Mouse (Mus musculus): ENCODE data around the gene Rap2a. TPM values are rescaled to one million over a fixed set of nuclear protein-coding genes. Genes with fewer than 3 reads are reported as not detected.

Rap2a gene
- polyA plus RNA-seq, 1 experiment: 33.2 TPM

- no peak overlapping the region for H3K27ac ChIP-seq (ENCODE audit: insufficient read depth, low read depth, low read length)
- TF ChIP-seq CTCF (IDR thresholded peaks at IDR 0.05; ENCODE audit: low read depth, low read length) (no peak), POLR2A (IDR thresholded peaks at IDR 0.05; ENCODE audit: borderline replicate concordance, low read depth, low read length) (no peak)
- H3K4me1 ChIP-seq (ENCODE audit: control insufficient read depth, insufficient read depth, low read length): no peaks in the 10 kb centered on the region
- no peak overlapping the region for H3K4me3 ChIP-seq (ENCODE audit: insufficient read depth, low read length)
Observed at GRCm38 (mm10) chr14:120533301-120533700, 55.1 kb downstream of the Rap2a start.

- Histone ChIP-seq H3K27ac (ENCODE audit: insufficient read depth, low read depth, low read length) (no peak overlapping the region), H3K4me3 (ENCODE audit: insufficient read depth, low read length) (no peak overlapping the region), H3K4me1 (ENCODE audit: control insufficient read depth, insufficient read depth, low read length) (no peaks in the 10 kb centered on the region)
- no peak for TF ChIP-seq CTCF (IDR thresholded peaks at IDR 0.05; ENCODE audit: low read depth, low read length)
- TF ChIP-seq POLR2A (IDR thresholded peaks at IDR 0.05; ENCODE audit: borderline replicate concordance, low read depth, low read length): no peak
Observed at GRCm38 (mm10) chr14:120534841-120535271, 56.6 kb downstream of the Rap2a start.

GRCm38 (mm10) chr14:120535446-120535845, 57.2 kb downstream of the Rap2a start:
- no peaks in the 10 kb centered on the region for H3K4me1 ChIP-seq (ENCODE audit: control insufficient read depth, insufficient read depth, low read length)
- H3K27ac ChIP-seq (ENCODE audit: insufficient read depth, low read depth, low read length): no peak overlapping the region
- no peak for TF ChIP-seq CTCF (IDR thresholded peaks at IDR 0.05; ENCODE audit: low read depth, low read length)
- no peak for TF ChIP-seq POLR2A (IDR thresholded peaks at IDR 0.05; ENCODE audit: borderline replicate concordance, low read depth, low read length)
- no peak overlapping the region for H3K4me3 ChIP-seq (ENCODE audit: insufficient read depth, low read length)

- TF ChIP-seq CTCF (IDR thresholded peaks at IDR 0.05; ENCODE audit: low read depth, low read length) (no peak), POLR2A (IDR thresholded peaks at IDR 0.05; ENCODE audit: borderline replicate concordance, low read depth, low read length) (no peak)
- no peak overlapping the region for H3K4me3 ChIP-seq (ENCODE audit: insufficient read depth, low read length)
- H3K27ac ChIP-seq (ENCODE audit: insufficient read depth, low read depth, low read length): no peak overlapping the region
- H3K4me1 ChIP-seq (ENCODE audit: control insufficient read depth, insufficient read depth, low read length): no peaks in the 10 kb centered on the region
Observed at GRCm38 (mm10) chr14:120535924-120536323, 57.7 kb downstream of the Rap2a start.

GRCm38 (mm10) chr14:120539128-120539527, 60.9 kb downstream of the Rap2a start:
- H3K4me3 ChIP-seq (ENCODE audit: insufficient read depth, low read length): no peak overlapping the region
- no peak overlapping the region for H3K27ac ChIP-seq (ENCODE audit: insufficient read depth, low read depth, low read length)
- H3K4me1 ChIP-seq (ENCODE audit: control insufficient read depth, insufficient read depth, low read length): peaks cover 2% of the 10 kb centered on the region; the same call in 1 of the 2 replicates
- no peak for TF ChIP-seq POLR2A (IDR thresholded peaks at IDR 0.05; ENCODE audit: borderline replicate concordance, low read depth, low read length)
- TF ChIP-seq CTCF (IDR thresholded peaks at IDR 0.05; ENCODE audit: low read depth, low read length): no peak

- Histone ChIP-seq H3K27ac (ENCODE audit: insufficient read depth, low read depth, low read length) (no peak overlapping the region), H3K4me1 (ENCODE audit: control insufficient read depth, insufficient read depth, low read length) (peaks cover 2% of the 10 kb centered on the region; the same call in 1 of the 2 replicates), H3K4me3 (ENCODE audit: insufficient read depth, low read length) (no peak overlapping the region)
- TF ChIP-seq CTCF (IDR thresholded peaks at IDR 0.05; ENCODE audit: low read depth, low read length) (no peak), POLR2A (IDR thresholded peaks at IDR 0.05; ENCODE audit: borderline replicate concordance, low read depth, low read length) (no peak)
Observed at GRCm38 (mm10) chr14:120539626-120540025, 61.4 kb downstream of the Rap2a start.

- TF ChIP-seq POLR2A (IDR thresholded peaks at IDR 0.05; ENCODE audit: borderline replicate concordance, low read depth, low read length) (no peak), CTCF (IDR thresholded peaks at IDR 0.05; ENCODE audit: low read depth, low read length) (no peak)
- H3K4me3 ChIP-seq (ENCODE audit: insufficient read depth, low read length): no peak overlapping the region
- H3K27ac ChIP-seq (ENCODE audit: insufficient read depth, low read depth, low read length): no peak overlapping the region
- H3K4me1 ChIP-seq (ENCODE audit: control insufficient read depth, insufficient read depth, low read length): peaks cover 2% of the 10 kb centered on the region; the same call in 1 of the 2 replicates
Observed at GRCm38 (mm10) chr14:120542445-120542844, 64.2 kb downstream of the Rap2a start.

- Histone ChIP-seq H3K4me3 (ENCODE audit: insufficient read depth, low read length) (no peak overlapping the region), H3K4me1 (ENCODE audit: control insufficient read depth, insufficient read depth, low read length) (peaks cover 2% of the 10 kb centered on the region; the same call in 1 of the 2 replicates), H3K27ac (ENCODE audit: insufficient read depth, low read depth, low read length) (no peak overlapping the region)
- TF ChIP-seq CTCF (IDR thresholded peaks at IDR 0.05; ENCODE audit: low read depth, low read length): no peak
- TF ChIP-seq POLR2A (IDR thresholded peaks at IDR 0.05; ENCODE audit: borderline replicate concordance, low read depth, low read length): no peak
Observed at GRCm38 (mm10) chr14:120542976-120543375, 64.7 kb downstream of the Rap2a start.

- peaks cover 2% of the 10 kb centered on the region; the same call in 1 of the 2 replicates for H3K4me1 ChIP-seq (ENCODE audit: control insufficient read depth, insufficient read depth, low read length)
- TF ChIP-seq POLR2A (IDR thresholded peaks at IDR 0.05; ENCODE audit: borderline replicate concordance, low read depth, low read length) (no peak), CTCF (IDR thresholded peaks at IDR 0.05; ENCODE audit: low read depth, low read length) (no peak)
- no peak overlapping the region for H3K27ac ChIP-seq (ENCODE audit: insufficient read depth, low read depth, low read length)
- no peak overlapping the region for H3K4me3 ChIP-seq (ENCODE audit: insufficient read depth, low read length)
Observed at GRCm38 (mm10) chr14:120543846-120544245, 65.6 kb downstream of the Rap2a start.

GRCm38 (mm10) chr14:120544495-120544894, 66.3 kb downstream of the Rap2a start:
- Histone ChIP-seq H3K4me3 (ENCODE audit: insufficient read depth, low read length) (no peak overlapping the region), H3K4me1 (ENCODE audit: control insufficient read depth, insufficient read depth, low read length) (peaks cover 2% of the 10 kb centered on the region; the same call in 1 of the 2 replicates), H3K27ac (ENCODE audit: insufficient read depth, low read depth, low read length) (no peak overlapping the region)
- TF ChIP-seq POLR2A (IDR thresholded peaks at IDR 0.05; ENCODE audit: borderline replicate concordance, low read depth, low read length) (no peak), CTCF (IDR thresholded peaks at IDR 0.05; ENCODE audit: low read depth, low read length) (no peak)
